Mouse (Mus musculus) cerebellum, postnatal 4 days (tissue): ENCODE results near the gene Ppp1r14c.

Experiments used
- DNase-seq, 2 experiments: peaks; one replicate each; pipeline ENCODE4 v3.0.0; 2022; ENCODE audit warnings: low spot score in 2 of 2, mixed read lengths in 1 of 2

Ppp1r14c gene

DNA sequence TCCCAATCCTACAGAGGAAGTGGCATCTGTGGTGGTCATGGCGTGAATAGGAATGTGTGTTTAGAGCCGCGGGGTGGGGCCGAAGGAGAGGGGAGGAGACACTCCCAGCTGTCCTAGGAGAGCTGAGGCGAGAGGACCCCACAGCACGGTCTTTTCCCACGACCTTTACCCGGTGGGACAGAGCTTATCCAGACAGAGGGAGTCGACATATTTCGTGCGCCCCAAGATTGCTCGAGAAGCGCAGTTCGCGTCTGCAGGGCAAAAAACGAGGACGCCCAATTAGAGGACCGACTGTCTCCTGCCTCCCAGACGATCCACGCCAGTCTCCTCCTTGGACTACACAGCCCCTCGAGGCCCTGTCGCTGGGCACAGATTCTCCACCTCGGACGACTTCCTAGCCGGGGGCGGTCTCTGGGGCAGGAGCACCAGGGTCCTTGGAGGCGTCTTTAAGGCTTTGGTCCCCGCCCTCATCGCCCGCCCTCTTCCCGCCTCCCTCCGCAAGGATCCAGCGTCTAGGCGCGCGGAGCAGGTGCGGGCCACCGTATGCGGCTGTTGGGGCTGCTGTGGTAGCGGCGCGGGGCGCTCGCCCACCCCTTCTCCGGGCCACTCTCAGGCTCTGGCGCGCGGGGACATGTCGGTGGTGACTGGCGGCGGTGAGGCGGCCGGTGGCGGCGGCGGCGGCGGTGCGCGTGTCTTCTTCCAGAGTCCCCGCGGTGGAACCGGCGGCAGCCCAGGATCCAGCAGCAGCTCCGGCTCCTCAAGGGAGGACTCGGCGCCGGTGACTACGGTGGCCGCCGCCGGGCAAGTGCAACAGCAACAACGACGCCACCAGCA is at the start of gene Ppp1r14c:
TSS of gene Ppp1r14c (plus strand) at position 22 of the 834 bp plus-strand sequence.
- DNase-seq: peak; percentile 52 to 63

DNA sequence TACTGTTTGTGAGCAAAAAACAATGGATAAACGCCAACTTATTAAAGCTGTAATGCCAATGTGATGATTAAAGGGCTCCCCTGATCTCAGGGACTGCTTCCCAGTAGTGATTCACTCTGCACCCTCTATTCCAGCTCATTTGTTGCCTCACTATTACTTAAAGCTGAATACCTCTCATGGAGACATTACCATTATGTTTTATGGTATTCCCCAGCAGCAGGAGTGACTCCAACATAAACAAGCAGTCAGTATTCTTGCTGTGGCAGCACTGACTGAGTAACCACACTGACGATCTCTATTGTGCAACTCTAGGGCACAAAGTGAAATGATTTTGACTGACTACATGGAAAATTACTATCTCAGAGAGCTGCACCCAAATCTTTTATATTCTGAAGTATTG is 44.5 kb upstream of the Ppp1r14c start:
- no peak for DNase-seq

GRCm38 (mm10) chr10:3325447-3325846 is 40.4 kb upstream of the Ppp1r14c start:
- peak in 1 of 2 experiments; percentile 49 for DNase-seq

DNA sequence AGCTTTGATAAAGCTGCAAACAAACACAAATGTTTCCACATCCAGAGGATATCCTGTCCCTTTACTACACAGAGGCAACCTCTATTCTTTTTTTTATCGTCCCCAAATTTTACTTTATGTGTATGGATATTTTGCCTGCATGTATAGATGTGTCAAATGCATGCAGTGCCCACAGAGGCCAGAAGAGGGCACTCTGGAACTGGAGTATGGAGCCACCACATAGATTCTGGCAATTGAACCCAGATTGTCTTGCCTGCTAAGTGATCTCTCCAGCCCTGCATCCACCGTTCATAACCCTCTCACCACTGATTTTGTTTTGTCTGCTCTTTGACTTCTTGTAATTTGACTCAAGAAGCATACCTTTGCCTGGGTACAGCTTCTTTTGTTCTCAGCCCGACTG is 33.0 kb upstream of the Ppp1r14c start:
- DNase-seq: peak; percentile 88 to 91

- DNase-seq: no peak
Observed at GRCm38 (mm10) chr10:3334570-3334969, 31.3 kb upstream of the Ppp1r14c start.

- no peak for DNase-seq
Observed at GRCm38 (mm10) chr10:3336729-3337329, 29.0 kb upstream of the Ppp1r14c start.

- no peak for DNase-seq
Observed at GRCm38 (mm10) chr10:3337330-3337901, 28.4 kb upstream of the Ppp1r14c start.

GRCm38 (mm10) chr10:3345706-3346105 is 20.2 kb upstream of the Ppp1r14c start:
- DNase-seq: no peak

DNA sequence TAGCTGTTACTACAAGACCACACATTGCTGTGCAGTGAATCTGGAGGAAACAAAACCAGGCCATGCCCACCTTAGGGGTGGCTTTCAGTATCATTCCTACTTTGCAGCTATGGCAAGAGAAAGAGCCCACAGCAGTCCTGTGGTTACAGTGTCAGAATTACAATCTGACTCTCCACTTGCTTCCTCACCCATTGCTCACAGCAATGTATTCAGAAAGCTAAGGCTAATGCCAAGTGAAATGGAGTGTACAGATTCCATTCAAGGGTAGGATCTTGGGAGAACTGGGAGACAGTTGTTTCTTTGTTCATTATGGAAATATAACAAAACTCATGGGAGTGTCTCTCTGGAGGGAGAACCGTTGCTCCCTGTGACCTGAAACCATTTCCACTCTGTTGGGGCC is 6.3 kb upstream of the Ppp1r14c start:
- no peak for DNase-seq

DNA sequence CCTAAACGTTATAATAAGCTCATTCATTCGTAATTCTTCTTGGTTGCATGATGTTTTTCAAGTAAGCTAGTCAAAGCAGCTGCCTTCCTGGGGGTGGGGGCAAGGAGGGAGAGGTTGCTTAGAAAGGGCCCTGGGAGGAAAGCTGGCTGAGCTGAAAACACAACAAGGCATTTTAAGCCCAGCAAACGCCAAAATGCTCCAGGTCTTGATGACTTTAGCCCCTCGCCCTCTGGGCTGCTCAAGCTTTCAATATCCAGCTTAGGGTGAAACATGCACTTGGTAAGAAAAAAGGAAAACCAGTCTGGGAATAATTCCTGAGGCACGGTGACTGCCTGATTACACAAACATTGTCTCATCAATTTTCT is 204 bp upstream of the Ppp1r14c start:
- DNase-seq: peak in 1 of 2 experiments; percentile 25

GRCm38 (mm10) chr10:3366870-3367431 is 1.1 kb downstream of the Ppp1r14c start:
- peak in 1 of 2 experiments; percentile 42 for DNase-seq

DNA sequence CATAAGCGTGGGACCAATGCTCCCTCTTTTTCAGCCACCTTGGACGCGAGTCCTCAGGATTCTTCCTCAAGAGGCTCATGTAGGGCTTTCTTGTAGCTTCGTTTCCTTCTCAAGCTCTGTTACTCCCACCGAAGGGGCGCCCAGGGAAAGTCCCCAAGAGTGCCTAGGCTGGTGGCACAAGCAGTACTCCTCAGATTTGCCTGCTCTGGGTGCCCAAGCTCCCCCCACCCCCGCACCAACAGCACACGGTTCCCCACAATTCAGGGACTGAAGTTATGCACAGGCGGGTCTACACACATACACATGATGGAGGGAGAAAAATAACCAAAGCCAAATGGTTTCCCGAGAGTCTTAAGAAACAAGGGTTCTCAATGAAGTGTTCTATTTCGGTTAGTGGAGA is 1.6 kb downstream of the Ppp1r14c start:
- DNase-seq: peak in 1 of 2 experiments; percentile 10

GRCm38 (mm10) chr10:3383176-3383575 is 17.3 kb downstream of the Ppp1r14c start:
- no peak for DNase-seq

GRCm38 (mm10) chr10:3392251-3392650 is 26.4 kb downstream of the Ppp1r14c start:
- no peak for DNase-seq

DNA sequence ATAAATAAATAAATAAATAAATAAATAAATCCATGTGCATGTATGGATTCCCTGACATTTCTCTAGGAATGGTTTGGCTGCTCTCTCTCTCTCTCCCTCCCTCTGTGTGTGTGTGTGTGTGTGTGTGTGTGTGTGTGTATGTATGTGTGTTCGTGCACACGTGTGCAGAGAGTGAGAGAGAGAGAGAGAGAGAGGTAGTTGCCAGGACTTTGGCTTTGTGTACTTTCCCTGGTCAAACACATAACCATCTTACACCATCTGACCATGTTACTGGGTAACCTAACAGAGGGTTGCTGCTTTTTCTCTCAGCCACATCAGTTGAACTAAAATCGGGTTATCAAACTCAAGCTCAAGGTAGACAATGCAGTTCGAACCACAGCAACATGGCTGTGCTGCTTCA is 27.7 kb downstream of the Ppp1r14c start:
- DNase-seq: no peak

DNA sequence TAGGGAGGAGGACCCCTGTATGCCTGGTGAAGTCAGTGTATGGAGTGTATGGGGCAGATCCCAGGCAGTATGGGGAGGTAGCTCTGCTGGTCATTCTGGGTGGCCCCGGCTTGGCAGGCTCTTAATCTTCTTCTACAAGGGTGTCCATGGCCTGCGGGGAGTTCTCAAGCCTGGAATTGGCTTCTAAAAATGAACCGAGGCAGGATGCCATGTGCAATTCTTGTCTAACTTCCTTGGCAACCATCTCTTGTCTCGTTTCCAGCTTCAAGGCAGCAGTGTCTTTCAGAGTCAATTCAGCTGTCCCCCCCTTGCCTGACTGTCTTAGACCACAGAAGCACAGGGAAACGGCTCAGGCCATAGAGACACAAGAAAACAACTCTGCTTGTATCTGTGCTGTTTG is 28.3 kb downstream of the Ppp1r14c start:
- DNase-seq: peak in 1 of 2 experiments; percentile 66

- peak in 1 of 2 experiments; percentile 62 for DNase-seq
Observed at GRCm38 (mm10) chr10:3394671-3395288, 28.9 kb downstream of the Ppp1r14c start.

DNA sequence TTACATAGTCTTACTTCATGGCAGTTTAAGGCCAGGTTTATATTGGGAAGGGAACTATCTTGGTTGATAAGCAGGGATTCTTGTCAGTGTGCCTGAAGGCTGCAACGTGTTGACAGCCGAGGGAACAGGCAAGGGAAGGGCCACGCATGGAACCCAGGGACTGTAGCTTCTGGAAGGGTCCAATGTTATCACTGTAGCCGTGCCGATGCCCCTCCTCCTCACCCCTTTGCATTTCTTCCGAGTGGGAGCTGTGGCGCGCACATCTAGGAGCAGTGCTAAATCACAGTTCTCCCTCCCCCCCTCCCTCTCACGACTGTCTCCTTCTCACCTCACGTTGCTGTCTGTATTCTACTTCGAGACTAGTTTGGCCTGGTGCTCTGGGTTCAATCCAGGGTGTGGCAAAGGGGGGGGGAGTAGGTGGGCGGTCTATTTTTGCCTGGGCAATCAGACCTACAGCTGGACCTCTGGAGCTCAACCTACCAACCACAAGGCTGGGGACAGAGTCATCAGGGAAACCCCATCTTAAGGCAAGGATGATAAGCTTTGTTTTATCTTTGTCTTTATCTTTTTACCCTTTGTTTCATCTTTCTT is 29.6 kb downstream of the Ppp1r14c start:
- DNase-seq: no peak

GRCm38 (mm10) chr10:3396008-3396795 is 30.3 kb downstream of the Ppp1r14c start:
- peak in 1 of 2 experiments; percentile 14 for DNase-seq

- no peak for DNase-seq
Observed at GRCm38 (mm10) chr10:3397406-3397805, 31.5 kb downstream of the Ppp1r14c start.

DNA sequence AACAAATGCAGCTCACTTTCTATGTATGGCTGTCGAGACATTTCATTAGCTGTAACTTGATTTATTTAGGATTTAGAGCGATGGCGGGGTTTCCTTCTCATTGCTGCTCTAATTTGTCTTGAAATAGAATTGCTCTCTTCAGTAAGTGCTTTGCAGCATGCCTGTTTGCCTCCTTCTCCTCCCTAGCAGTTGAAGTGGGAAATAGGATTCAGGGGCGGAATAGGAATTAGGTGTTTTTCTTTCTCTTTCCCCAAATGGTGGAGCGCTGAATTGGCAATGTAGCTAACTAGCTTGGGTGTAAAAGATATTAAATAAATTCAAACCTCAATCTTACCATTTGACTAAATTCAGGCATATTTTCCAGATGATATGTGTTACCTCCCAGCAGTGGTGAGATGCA is 32.2 kb downstream of the Ppp1r14c start:
- DNase-seq: no peak
